Mouse (Mus musculus): ENCODE data around the gene Lgr5.
A peak's percentile ranks its signal among the peaks of the same experiment; 100 is the strongest.

Gene Lgr5

DNA sequence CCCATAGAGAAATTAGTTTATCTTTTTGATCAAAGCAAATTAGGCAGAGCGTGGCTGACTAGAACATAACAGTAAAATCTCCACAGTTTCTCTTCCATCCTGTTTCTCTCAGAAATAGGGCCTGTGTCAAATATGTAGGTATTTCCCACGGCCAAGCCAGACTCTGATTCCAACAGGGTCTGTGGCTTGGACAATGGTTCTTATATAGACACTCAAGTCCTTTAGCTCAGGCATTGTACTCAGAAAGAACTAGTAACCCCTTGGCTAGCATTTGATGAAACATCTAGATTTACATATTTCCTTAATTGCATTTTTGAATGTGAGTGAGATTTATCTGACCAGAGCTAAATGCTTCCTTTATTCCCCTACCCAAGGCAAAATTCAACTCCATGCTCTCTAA, 17.0 kb downstream of the Lgr5 start:
- DNase-seq (ENCODE audit: low spot score): peak; percentile 48

- DNase-seq (ENCODE audit: low spot score): peak; percentile 50
These were observed 17.7 kb downstream of the Lgr5 start, which contains the start of gene A930009A15Rik for GRCm38 (mm10) chr10:115569712-115570491. Gene A930009A15Rik (plus strand): TSS chr10:115569986.

DNA sequence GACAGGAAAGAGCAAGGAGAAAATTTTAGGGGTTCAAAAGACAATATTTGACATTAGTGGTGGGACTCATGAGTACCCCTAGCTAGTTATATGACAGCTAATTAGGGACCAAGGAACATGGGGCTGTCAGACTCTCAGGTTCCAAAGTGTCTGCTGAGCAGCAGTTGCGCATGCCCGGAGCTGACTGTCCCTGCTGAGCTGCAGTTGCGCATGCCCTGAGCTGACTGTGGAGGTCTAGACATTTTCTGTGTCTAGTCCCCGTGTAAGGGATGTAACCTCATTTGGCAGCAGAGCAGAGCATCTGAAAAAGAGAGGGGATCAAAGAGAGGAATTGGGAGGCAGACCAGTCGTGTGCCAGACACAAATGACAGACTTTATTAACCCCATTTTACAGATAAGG, 23.6 kb downstream of the Lgr5 start:
- no peak for DNase-seq (ENCODE audit: low spot score)

DNA sequence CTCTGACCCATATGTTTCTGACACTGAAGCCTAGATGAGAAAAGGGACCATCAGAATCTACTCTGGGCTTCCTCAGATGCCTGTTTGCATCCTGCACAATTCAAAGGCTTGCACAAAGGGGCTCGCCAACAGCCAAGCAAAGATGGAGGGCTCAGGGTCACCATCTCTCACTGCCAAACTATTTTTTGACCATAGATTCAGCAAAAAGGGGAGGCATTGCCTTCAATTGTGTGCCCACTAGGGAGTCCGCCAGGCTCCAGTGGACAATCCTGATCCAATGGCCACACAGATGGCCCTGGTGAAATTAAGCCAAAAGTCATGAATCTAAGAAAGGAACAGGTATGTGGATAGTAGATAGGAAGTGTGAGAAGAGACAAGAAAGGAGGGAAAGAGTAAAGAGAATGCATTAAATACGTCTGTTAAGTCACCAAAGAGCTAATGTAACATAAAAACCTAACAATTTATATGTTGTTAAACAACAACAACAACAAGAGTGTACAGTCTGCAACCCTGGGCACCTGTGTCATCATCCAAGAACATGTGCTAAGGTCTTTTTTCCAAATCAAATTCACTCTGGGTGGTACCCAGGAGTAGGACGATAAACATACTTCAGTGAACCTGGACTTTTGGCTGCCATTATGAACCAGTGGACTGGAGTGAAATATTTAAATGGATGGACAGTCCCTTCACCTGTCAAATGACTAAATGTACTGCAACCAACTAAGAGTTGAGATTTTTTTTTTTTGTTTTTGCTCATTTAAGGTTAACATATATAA, 24.5 kb downstream of the Lgr5 start:
- no peak for DNase-seq (ENCODE audit: low spot score)

GRCm38 (mm10) chr10:115561136-115561880, 26.3 kb downstream of the Lgr5 start:
- no peak for DNase-seq (ENCODE audit: low spot score)

GRCm38 (mm10) chr10:115556738-115557242, 30.8 kb downstream of the Lgr5 start:
- peak; percentile 61 for DNase-seq (ENCODE audit: low spot score)

DNA sequence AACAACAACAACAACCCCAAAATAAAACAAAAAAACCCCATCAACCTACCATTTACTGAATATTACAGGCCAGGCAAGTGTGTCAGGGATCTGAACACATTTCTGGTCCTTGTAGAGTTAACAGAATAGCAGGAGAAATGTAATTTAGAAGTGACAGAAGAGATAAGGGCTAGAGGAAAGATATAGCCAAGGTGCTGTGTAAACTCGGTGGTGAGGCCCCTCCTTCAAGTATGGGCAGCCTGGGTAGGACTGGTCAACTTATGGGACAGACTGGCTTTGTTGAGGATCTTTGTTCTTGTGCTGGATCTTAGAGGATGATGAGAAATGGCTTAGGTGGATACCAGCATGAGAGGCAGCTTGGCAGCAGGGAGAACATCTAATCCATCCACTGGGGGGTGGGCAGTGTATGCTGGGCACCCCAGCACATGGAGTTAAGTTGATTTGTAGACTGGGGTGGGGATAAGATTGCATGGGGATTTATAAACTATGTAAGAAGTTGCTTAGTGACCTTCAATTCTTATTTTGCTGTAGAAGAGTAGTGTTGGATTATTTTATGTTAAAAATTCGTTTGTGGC, 32.3 kb downstream of the Lgr5 start:
- no peak for DNase-seq (ENCODE audit: low spot score)

- DNase-seq (ENCODE audit: low spot score): no peak
These were observed 34.0 kb downstream of the Lgr5 start for GRCm38 (mm10) chr10:115553352-115554113.

- DNase-seq (ENCODE audit: low spot score): no peak
These were observed 36.5 kb downstream of the Lgr5 start for GRCm38 (mm10) chr10:115551069-115551468.

- peak; percentile 35 for DNase-seq (ENCODE audit: low spot score)
These were observed 37.3 kb downstream of the Lgr5 start for GRCm38 (mm10) chr10:115550253-115550652.

GRCm38 (mm10) chr10:115542917-115543316, 44.7 kb downstream of the Lgr5 start:
- DNase-seq (ENCODE audit: low spot score): no peak

GRCm38 (mm10) chr10:115530746-115531145, 56.8 kb downstream of the Lgr5 start:
- DNase-seq (ENCODE audit: low spot score): no peak

DNA sequence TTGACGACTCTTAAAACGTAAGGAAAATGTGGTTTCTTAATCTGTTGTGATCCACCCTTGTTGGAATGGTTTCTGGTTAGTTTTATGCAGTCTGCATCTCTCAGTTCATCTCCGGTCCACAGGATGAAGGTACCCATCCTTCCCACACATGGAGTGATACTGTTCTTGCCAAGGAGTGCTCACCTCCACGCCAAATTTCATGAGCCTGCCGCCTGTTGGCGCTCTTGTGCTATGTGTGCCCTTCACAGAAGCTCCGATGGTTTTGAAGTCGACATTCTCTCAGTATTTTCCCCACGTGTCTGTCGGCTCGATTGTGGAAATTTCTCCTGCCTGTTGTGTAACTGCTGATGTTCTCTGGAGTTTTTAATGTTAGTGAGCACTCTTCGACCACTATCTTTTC, 57.8 kb downstream of the Lgr5 start:
- no peak for DNase-seq (ENCODE audit: low spot score)

DNA sequence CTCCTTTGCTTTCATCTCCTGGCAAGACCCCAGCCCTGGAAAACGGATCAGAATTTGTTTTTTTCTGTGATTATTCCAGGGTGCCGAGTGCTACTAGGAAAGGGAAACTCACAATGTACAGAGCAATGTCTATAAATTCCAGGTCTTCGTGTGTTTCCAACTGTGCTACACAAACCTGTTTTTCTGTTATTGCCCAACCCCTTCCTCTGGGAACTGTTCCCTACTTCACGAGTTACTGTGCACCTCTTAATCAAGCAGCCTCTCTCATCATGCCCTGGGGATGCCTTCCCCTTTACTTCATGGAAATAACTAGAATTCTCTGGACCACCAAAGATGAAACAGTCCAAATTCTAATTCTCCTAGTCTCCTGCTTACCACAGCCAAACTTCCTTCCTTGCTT, 58.7 kb downstream of the Lgr5 start:
- no peak for DNase-seq (ENCODE audit: low spot score)

DNA sequence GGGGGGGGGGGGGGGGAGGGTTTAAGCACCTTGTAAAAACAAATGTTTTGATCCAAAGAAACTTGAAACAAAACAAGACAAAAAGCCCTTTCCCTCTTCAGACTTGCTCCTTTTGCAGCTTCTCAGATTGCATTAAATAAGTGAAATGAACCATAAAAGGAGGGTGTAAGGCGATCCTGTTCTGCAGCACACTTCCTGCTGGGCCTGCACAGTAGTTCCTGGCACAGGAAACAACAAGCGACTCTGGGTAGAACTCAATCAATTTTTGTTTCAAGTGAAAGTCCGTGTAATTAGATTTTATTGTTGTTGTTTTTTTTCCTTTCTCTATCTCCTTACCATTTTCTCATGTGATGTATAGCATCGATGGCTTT, 66.5 kb downstream of the Lgr5 start:
- DNase-seq (ENCODE audit: low spot score): peak; percentile 44

- peak; percentile 17 for DNase-seq (ENCODE audit: low spot score)
These were observed 67.1 kb downstream of the Lgr5 start for GRCm38 (mm10) chr10:115520200-115521080.

DNA sequence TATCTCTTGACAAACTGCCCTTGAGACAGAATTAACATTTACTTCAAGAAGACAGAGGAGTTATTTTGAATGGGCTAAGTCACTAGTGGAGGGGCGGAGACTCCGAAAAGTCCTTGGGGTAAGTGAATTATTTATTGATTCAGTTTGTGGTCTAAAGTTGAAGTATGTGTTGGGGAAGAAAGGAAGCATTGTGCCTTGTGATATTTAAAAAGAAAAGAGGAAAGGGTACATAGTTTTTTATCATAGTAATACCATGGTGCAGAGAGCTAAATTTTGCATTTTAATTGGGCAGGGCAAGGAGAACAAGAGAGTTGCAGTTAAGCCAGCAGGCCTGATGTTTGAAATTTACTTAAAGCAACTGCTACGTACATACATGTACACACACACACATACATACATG, 68.7 kb downstream of the Lgr5 start:
- DNase-seq (ENCODE audit: low spot score): no peak

DNA sequence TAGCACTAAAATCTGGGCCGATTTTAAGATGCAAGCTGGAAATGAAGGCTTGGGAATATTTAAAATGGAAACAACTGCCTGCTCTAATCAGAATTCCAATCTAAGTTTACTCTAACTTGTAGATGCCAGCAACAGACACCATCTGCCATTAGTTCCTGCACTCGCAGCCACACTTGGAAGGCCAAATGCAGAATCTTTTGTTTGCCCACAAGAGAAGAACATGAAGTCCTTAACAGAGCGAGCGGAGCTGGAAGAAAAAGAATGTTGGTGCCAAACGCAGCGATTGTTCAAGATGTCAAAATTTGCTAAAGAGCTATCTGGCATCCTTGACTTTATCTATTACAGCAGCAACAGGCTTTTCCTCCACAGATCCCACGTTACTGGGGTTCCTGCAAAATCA, 72.1 kb downstream of the Lgr5 start:
- no peak for DNase-seq (ENCODE audit: low spot score)

DNA sequence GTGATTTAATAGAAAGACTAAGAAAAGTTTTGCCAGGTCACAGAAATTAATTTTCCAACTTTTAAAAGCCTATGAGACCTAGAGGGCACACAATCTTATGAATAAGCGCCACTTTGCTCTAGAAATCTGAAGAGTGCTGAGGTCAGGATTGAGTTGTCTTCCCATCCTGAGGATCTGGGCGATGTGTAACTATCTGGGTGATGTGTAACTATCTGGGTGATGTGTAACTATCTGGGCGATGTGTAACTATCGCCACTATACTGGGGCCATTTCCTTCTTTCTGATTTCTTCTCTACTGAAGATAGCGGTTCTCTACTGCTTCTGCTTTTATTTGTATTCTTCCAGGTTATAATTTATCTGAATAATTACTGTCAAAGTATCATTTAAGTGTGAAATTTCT, 76.6 kb downstream of the Lgr5 start:
- DNase-seq (ENCODE audit: low spot score): no peak

GRCm38 (mm10) chr10:115505631-115506239, 81.8 kb downstream of the Lgr5 start:
- DNase-seq (ENCODE audit: low spot score): no peak

Data from retina, embryonic 14.5 days (tissue).